Mouse (Mus musculus) lung, embryonic 15.5 days (tissue): ENCODE measurements around the gene Ngdn. TPM values are rescaled to one million over a fixed set of nuclear protein-coding genes. Genes with fewer than 3 reads are reported as not detected.
"Not testable (repeated sequence)": the region's sequence is repeated elsewhere in the genome, so short reads cannot be mapped to it uniquely, and the experiment has no call there.

Experiments used
- ATAC-seq: fragments of 200-750 bp; cut with Nextera tagmentation; 2 replicates; pipeline ENCODE4 v1.8.0; 2017; ENCODE audit warnings: moderate number of reproducible peaks, borderline replicate concordance; ENCODE audit not compliant: low FRiP score, low TSS enrichment; ENCODE audit errors: extremely low read depth
- H3K27ac ChIP-seq: fragments of 300-500 bp; sonication (generic); 2 replicates; pipeline ENCODE4 v1.5.1; 2015; ENCODE audit warnings: moderate library complexity, mild to moderate bottlenecking, inconsistent platforms
- H3K27me3 ChIP-seq: fragments of 300-500 bp; sonication (generic); 2 replicates; pipeline ENCODE4 v1.6.1; 2015; ENCODE audit warnings: inconsistent platforms
- H3K36me3 ChIP-seq: fragments of 300-500 bp; sonication (generic); 2 replicates; pipeline ENCODE4 v1.6.1; 2015; ENCODE audit warnings: inconsistent platforms
- H3K4me1 ChIP-seq: fragments of 300-500 bp; sonication (generic); 2 replicates; pipeline ENCODE4 v1.6.1; 2015; ENCODE audit warnings: inconsistent platforms
- H3K4me2 ChIP-seq: fragments of 300-500 bp; sonication (generic); 2 replicates; pipeline ENCODE4 v1.6.1; 2015; ENCODE audit warnings: inconsistent platforms, mild to moderate bottlenecking, moderate library complexity
- H3K4me3 ChIP-seq: fragments of 300-500 bp; sonication (generic); 2 replicates; pipeline ENCODE4 v1.5.1; 2015; ENCODE audit warnings: mild to moderate bottlenecking, inconsistent platforms
- H3K9ac ChIP-seq: fragments of 300-500 bp; sonication (generic); 2 replicates; pipeline ENCODE4 v1.6.1; 2015; ENCODE audit warnings: inconsistent platforms
- H3K9me3 ChIP-seq: fragments of 300-500 bp; sonication (generic); 2 replicates; pipeline ENCODE4 v1.6.1; 2016; ENCODE audit warnings: inconsistent platforms
- WGBS: fragments of 180-500 bp; shearing (Covaris S2); methylation state at CpG from one replicate; pipeline ENCODE4 v1.1.7; 2015; 5-methylcytosine and 5-hydroxymethylcytosine counted together
- polyA plus RNA-seq: library from polyadenylated mRNA; unstranded; fragments of >200 nt; fragmentation: Nextera tagmentation; extraction: Ambion mirVana; gene quantifications from 2 replicates; pipeline ENCODE4 v1.2.1, GENCODE M21; 2015

Ngdn gene
- polyA plus RNA-seq, 1 experiment from 2014 or later = 81.3 TPM

DNA sequence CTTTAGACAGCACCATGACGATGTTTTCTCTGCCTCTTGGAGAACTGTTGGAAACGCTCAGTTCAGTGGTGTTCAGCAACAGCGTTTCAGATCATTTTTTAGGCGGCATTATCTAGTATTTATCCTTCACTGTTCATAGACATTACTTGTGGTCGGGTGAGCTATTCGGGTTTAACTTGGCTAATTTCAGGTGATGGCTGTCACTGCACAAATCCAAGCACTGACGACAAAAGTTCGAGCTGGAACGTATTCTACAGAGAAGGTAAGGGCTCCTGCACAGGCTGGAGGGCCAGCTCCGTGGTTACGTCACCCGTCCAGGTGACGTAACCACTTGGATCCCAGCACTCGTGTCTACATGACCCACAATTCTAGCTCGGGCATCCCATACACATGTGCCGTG, 1.6 kb downstream of the Ngdn start:
- H3K9ac ChIP-seq = no peak overlapping the region
- no peak overlapping the region; the same call in 1 of the 2 replicates for H3K4me2 ChIP-seq
- H3K4me1 ChIP-seq = peaks cover 13% of the 10 kb centered on the region
- WGBS = 88% methylated on average over 16 of the region's 16 CpGs
- no peak overlapping the region for H3K4me3 ChIP-seq
- H3K27ac ChIP-seq = no peak overlapping the region
- H3K9me3 ChIP-seq = no peaks in the 10 kb centered on the region
- no peaks in the 10 kb centered on the region for H3K27me3 ChIP-seq
- no peak for ATAC-seq
- H3K36me3 ChIP-seq = peaks cover 43% of the 10 kb centered on the region

DNA sequence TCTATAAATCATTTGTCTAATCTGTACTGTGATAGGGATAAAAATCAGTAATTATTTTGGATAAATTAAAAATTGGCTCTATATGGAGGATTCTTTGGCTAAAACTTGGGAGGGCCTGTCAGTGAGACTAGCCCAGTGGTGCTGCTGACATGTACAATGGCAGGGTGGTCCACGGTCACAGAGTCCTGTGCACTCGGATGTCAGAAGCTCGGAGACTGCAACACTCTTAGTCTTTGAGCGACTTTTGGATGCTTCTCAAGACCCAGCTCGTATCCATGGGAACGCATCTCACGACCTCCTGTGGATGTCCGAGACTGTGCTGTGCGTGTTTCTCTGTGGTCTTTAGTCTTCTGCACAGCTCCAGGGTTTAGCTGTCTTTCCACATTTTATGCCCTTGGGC, 5.1 kb downstream of the Ngdn start:
- Histone ChIP-seq H3K27me3 (no peaks in the 10 kb centered on the region), H3K4me2 (no peak overlapping the region), H3K36me3 (peaks cover 75% of the 10 kb centered on the region), H3K27ac (no peak overlapping the region), H3K4me3 (no peak overlapping the region), H3K4me1 (peaks cover 6% of the 10 kb centered on the region), H3K9me3 (no peaks in the 10 kb centered on the region), H3K9ac (no peak overlapping the region)
- no peak for ATAC-seq
- 87% methylated on average over 9 of the region's 9 CpGs for WGBS

DNA sequence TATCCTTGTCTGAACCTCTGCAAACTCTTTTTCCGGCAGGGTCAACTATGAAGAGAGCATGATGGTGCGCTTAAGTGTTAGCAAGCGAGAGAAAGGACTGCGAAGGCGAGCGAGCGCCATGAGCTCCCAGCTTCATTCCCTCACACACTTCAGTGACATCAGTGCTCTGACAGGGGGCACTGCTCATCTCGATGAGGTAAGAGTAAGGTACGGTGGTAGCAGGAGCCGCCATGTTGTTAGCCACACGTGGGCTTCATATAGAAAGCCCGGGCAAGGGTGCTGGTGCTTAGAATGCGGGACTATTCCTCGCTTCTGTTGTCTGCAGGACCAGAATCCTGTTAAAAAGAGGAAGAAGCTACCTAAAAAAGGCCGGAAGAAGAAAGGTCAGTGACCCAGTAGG, 7.8 kb downstream of the Ngdn start:
- ATAC-seq = no peak
- Histone ChIP-seq H3K4me3 (no peak overlapping the region), H3K9me3 (no peaks in the 10 kb centered on the region), H3K27ac (no peak overlapping the region), H3K4me2 (no peak overlapping the region), H3K27me3 (no peaks in the 10 kb centered on the region), H3K4me1 (0 out of 2 replicates have a peak, but pooled peaks cover 4% of the 10 kb centered on the region), H3K36me3 (peaks cover 65% of the 10 kb centered on the region), H3K9ac (no peak overlapping the region)
- 88% methylated on average over 15 of the region's 15 CpGs for WGBS

DNA sequence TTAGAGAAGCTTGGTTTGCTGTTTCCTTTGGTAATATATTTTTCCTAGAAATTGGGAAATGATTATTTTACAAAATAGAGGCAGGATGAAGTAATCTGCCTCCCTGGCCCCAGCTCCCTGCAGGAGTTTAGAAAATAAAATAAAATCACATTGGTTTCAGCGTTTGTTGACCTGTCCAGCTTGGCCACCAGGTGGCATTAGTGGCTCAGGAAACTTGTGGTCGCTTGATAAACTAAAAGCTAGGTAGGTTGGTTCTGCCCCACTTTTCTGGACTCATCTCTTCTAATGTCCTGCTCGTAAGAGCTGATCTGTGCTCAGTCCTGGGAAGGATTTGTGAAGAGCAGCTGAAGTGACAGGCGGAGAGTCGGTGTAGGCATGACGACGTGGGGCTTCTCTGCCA, 9.0 kb downstream of the Ngdn start:
- ATAC-seq = no peak
- no peak overlapping the region for H3K27ac ChIP-seq
- H3K4me1 ChIP-seq = peaks cover 9% of the 10 kb centered on the region
- no peak overlapping the region for H3K4me2 ChIP-seq
- no peaks in the 10 kb centered on the region for H3K27me3 ChIP-seq
- WGBS = 63% methylated on average over 7 of the region's 7 CpGs
- H3K9me3 ChIP-seq = no peaks in the 10 kb centered on the region
- no peak overlapping the region for H3K4me3 ChIP-seq
- H3K36me3 ChIP-seq = peaks cover 57% of the 10 kb centered on the region
- no peak overlapping the region for H3K9ac ChIP-seq

DNA sequence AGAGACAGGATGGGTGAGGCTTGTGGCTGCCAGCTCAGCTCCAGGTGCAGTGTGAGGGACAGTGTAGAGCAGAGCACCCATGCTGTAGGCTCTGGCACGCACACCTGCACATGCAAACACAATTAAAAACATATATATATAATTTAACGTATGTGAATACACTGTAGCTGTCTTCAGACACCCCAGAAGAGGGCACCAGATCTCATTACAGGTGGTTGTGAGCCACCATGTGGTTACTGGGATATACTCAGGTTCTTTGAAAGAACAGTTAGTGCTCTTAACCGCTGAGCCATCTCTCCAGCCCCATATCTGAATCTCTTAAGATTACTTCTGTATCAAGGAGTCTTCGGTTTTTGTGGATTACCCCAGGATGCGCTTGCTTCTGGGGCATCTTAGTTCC, 10.3 kb downstream of the Ngdn start:
- peaks cover 9% of the 10 kb centered on the region for H3K4me1 ChIP-seq
- no peak overlapping the region for H3K4me2 ChIP-seq
- peaks cover 47% of the 10 kb centered on the region for H3K36me3 ChIP-seq
- H3K9ac ChIP-seq = no peak overlapping the region
- no peaks in the 10 kb centered on the region for H3K27me3 ChIP-seq
- no peak overlapping the region for H3K4me3 ChIP-seq
- WGBS = 79% methylated on average over 5 of the region's 5 CpGs
- no peaks in the 10 kb centered on the region for H3K9me3 ChIP-seq
- no peak for ATAC-seq
- no peak overlapping the region for H3K27ac ChIP-seq

DNA sequence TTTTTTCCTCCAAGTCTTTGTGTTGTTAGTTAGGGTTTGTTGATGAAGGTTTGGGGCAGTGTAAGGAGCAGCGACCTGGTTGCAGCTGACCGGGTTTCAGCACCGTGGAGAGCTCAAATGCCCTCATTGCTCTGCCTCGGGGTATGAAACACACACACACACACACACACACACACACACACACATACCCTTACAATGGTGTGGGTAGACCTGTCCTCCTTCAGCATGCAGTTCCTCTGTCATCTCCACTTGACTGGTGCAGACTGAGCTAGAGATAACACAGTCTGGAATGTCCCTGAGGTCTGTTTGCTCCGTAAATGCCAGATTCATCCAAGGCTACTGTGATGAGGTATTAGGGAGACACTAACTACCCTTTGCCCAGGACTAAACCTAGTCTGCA, 12.0 kb downstream of the Ngdn start:
- Histone ChIP-seq H3K4me3 (no peak overlapping the region), H3K4me2 (no peak overlapping the region), H3K27me3 (no peaks in the 10 kb centered on the region), H3K36me3 (peaks cover 30% of the 10 kb centered on the region), H3K9ac (no peak overlapping the region), H3K9me3 (no peaks in the 10 kb centered on the region), H3K27ac (no peak overlapping the region), H3K4me1 (peaks cover 9% of the 10 kb centered on the region)
- WGBS = 15% methylated on average over 5 of the region's 5 CpGs
- no peak for ATAC-seq

DNA sequence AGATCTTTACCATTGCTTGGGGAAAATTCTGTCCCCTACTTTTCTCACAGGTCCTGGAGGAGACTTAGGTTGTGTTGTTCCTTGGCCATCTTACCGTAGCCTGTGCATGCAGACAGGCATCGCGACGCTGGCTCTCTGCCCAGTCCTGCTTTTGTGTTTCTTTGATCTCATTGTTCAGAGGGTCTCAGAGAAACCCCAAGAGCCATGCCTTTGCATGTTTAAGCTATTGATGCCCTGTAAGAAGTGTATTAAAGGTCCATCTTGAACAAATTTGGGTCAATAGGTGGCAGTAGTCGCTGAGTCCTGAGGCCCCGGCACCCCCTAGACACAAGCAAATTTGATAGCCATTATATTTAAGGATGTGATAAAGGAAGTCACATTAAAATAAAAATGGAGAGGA, 12.4 kb downstream of the Ngdn start:
- 21% methylated on average over 6 of the region's 6 CpGs for WGBS
- Histone ChIP-seq H3K9ac (no peak overlapping the region), H3K36me3 (peaks cover 26% of the 10 kb centered on the region), H3K27me3 (no peaks in the 10 kb centered on the region), H3K9me3 (no peaks in the 10 kb centered on the region), H3K4me3 (no peak overlapping the region), H3K4me1 (peaks cover 9% of the 10 kb centered on the region), H3K27ac (no peak overlapping the region), H3K4me2 (no peak overlapping the region)
- ATAC-seq = no peak

DNA sequence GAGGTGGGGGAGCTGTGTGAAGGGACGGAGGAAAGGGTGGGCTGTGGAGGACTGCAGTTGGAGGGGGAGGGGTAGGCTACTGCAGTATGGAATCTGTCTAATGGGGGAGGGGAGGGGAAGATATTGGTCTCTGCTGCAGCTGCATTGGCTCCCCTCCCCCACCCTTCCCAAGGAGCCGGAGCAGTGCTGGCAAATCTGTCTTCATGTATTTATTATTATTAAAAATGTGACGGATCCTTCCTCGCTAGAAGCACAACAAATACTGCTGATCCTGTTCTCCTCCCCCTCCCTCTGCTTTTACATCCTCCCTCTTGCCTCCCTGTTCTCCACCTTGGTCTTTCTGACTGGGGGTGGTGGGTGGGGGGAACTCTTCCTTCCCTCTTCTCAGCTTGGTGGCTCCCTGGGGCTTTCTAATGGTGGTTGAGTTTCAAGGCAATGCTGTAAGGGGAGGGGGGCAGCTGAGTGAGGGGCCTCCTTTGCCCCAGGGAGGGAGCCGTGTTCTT, 13.1 kb downstream of the Ngdn start:
- H3K36me3 ChIP-seq = peaks cover 18% of the 10 kb centered on the region

DNA sequence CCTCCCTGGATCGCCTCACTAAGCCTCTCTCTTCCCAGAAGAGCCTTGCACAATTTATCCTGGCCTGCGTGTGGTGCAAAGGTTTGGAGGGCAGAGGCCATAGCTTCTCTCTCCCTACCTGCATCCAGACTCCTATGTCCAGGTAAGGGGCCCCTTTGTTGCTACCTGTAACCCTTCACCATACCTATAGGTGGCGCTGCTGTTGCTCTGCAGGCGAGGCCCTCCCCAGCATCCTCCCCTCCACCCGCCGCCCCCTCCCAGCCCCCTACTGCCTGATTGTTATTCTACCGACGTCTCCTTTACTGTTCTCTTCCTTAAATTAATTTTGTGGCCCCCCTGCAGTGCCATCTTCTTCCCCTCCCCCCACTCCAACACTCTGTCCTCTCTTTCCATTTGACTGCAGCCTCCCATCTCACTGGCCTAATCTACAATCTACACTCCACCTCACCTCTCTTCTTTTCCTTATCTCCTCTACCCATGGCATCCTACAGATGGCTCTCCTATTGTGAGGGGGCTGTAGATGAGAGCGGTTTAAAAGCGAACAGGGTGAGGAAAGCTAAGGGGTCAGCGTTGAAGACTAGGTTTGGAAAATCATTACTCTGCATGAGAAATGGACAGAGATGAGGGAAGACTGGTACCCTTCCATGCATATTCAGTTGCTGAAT, 13.9 kb downstream of the Ngdn start:
- WGBS = 10% methylated on average over 11 of the region's 11 CpGs
- H3K27ac ChIP-seq = no peak overlapping the region
- no peaks in the 10 kb centered on the region for H3K9me3 ChIP-seq
- H3K4me2 ChIP-seq = no peak overlapping the region
- peaks cover 9% of the 10 kb centered on the region for H3K4me1 ChIP-seq
- H3K27me3 ChIP-seq = no peaks in the 10 kb centered on the region
- H3K4me3 ChIP-seq = no peak overlapping the region
- ATAC-seq = no peak
- no peak overlapping the region for H3K9ac ChIP-seq
- H3K36me3 ChIP-seq = peaks cover 11% of the 10 kb centered on the region

More for the DNA sequence above, 13.1 kb downstream of the Ngdn start:
- Histone ChIP-seq H3K4me2 (no peak overlapping the region), H3K27me3 (no peaks in the 10 kb centered on the region), H3K9me3 (no peaks in the 10 kb centered on the region), H3K4me3 (no peak overlapping the region), H3K9ac (no peak overlapping the region), H3K4me1 (peaks cover 9% of the 10 kb centered on the region), H3K27ac (no peak overlapping the region)
- ATAC-seq = no peak
- WGBS = 13% methylated on average over 5 of the region's 5 CpGs

DNA sequence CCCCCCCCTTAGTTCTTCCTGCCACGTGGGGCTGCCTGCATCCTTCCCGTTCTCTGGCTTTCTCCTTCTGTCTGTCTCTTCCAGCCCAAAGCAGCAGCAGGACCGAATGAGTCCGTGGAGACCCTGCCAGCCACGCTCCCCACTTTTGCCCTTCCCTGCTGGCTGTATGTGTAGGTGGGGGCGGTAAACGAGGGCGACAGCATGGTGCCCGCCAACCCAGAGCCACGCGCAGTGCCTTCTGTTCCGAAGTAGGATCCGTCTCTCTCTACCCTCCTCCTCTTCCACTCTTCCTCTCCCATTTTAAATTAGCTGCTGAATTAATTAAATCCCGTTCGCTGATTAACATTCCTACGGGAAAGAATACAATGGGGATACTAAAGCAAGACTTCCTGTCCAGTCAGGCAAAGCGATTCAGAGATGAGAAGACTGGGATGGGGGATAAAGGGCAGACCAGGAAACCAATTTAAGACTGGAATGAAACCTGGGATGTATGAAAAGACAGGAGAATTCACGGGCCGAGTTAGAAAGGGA, 17.5 kb downstream of the Ngdn start:
- no peak for ATAC-seq
- 60% methylated on average over 19 of the region's 19 CpGs for WGBS
- Histone ChIP-seq H3K27me3 (no peaks in the 10 kb centered on the region), H3K4me1 (peaks cover 5% of the 10 kb centered on the region), H3K9ac (no peak overlapping the region), H3K36me3 (no peaks in the 10 kb centered on the region), H3K9me3 (no peaks in the 10 kb centered on the region), H3K4me3 (no peak overlapping the region), H3K27ac (no peak overlapping the region), H3K4me2 (no peak overlapping the region)

DNA sequence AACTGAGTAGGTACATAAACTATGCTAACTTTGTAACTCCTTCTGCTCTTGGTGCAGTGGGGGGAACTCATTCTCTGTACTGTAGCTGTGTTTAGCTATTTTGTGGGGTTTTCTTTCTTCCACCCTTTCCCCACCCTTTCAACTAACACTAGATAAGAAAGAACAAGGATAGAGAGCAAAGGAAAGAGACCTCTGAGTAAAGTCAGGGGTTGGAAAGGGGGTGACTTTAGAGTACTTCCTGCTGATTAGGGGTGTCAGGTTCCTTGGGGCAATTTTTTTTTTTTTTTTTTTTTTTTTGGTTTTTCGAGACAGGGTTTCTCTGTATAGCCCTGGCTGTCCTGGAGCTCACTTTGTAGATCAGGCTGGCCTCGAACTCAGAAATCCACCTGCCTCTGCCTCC, 28.4 kb downstream of the Ngdn start:
- H3K36me3 ChIP-seq, H3K27me3 ChIP-seq, H3K4me1 ChIP-seq, H3K4me2 ChIP-seq, H3K27ac ChIP-seq, H3K9me3 ChIP-seq, ATAC-seq, H3K4me3 ChIP-seq, H3K9ac ChIP-seq: not testable (repeated sequence)
- no CpG with 5 or more reads among the region's 2 CpGs for WGBS

DNA sequence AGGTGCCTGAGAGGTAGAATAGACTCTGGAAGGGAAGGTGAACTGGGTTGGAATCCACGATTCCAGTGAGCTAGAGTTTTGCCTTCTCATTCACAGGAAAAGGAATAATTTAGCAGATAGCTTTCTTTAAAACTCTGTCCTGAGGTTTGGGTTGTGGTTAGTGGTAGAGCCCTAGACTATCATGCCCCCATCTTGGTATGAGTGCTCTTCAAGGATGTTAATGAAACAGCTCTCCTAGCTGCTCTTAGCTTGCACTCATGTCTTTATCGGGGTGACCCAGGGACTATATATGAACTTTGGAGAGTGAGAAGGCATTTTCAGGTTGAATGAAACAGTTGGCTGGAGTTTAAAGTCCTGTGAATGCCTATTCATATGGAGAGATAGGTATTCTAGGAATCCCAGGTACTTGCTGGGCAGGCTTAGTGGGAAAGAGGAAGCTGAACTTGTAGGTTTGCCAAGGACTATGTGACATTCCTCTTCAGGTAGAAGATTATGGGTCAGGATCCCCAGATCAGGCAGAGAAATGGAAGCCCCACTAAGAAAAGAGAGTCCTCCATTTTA, 32.8 kb downstream of the Ngdn start:
- Histone ChIP-seq H3K27ac (peak overlapping the region; percentile 33; the same call in 1 of the 2 replicates), H3K36me3 (no peaks in the 10 kb centered on the region), H3K4me2 (no peak overlapping the region), H3K4me1 (no peaks in the 10 kb centered on the region), H3K9me3 (no peaks in the 10 kb centered on the region), H3K4me3 (no peak overlapping the region), H3K9ac (no peak overlapping the region), H3K27me3 (no peaks in the 10 kb centered on the region)
- WGBS = 65% methylated on average over 2 of the region's 2 CpGs
- no peak for ATAC-seq
